Mouse (Mus musculus) hindbrain, postnatal 0 days (tissue): ENCODE data around the gene Tmem52b. TPM values are rescaled to one million over a fixed set of nuclear protein-coding genes. Genes with fewer than 3 reads are reported as not detected.

Experiments used
- ATAC-seq: fragments of 200-750 bp; cut with Nextera tagmentation; 2 replicates; pipeline ENCODE4 v1.8.0; 2017; ENCODE audit warnings: mild to moderate bottlenecking, moderate TSS enrichment, moderate library complexity
- DNase-seq: peaks from one replicate; pipeline ENCODE4 v3.0.0-alpha.2; 2015; ENCODE audit warnings: low spot score
- H3K27ac ChIP-seq: fragments of 300-500 bp; sonication (generic); 2 replicates; pipeline ENCODE4 v1.5.1; 2014; ENCODE audit warnings: mild to moderate bottlenecking
- H3K27me3 ChIP-seq: fragments of 300-500 bp; sonication (generic); 2 replicates; pipeline ENCODE4 v1.6.1; 2014; ENCODE audit warnings: low read length, mixed read lengths; ENCODE audit not compliant: insufficient read depth
- H3K36me3 ChIP-seq: fragments of 300-500 bp; sonication (generic); 2 replicates; pipeline ENCODE4 v1.6.1; 2014; ENCODE audit warnings: low read length, mixed read lengths; ENCODE audit not compliant: insufficient read depth
- H3K4me1 ChIP-seq: fragments of 300-500 bp; sonication (generic); 2 replicates; pipeline ENCODE4 v1.6.1; 2014; ENCODE audit warnings: antibody characterized with exemption, low read length, mixed read lengths; ENCODE audit not compliant: insufficient read depth
- H3K4me2 ChIP-seq: fragments of 300-500 bp; sonication (generic); 2 replicates; pipeline ENCODE4 v1.6.1; 2014; ENCODE audit warnings: low read depth, mild to moderate bottlenecking, low read length, moderate library complexity, mixed read lengths
- H3K4me3 ChIP-seq: fragments of 300-500 bp; sonication (generic); 2 replicates; pipeline ENCODE4 v1.5.1; 2014; ENCODE audit warnings: low read length
- H3K9ac ChIP-seq: fragments of 300-500 bp; sonication (generic); replicated peaks from 2 replicates; pipeline ENCODE4 v1.6.1; 2014; ENCODE audit warnings: mild to moderate bottlenecking, low read length, moderate library complexity, mixed read lengths
- H3K9me3 ChIP-seq: fragments of 300-500 bp; sonication (generic); 2 replicates; pipeline ENCODE4 v1.6.1; 2016; ENCODE audit warnings: low read length, mixed read lengths
- CTCF ChIP-seq: IDR thresholded peaks from 2 replicates; pipeline ENCODE4 v1.5.1; 2016; ENCODE audit warnings: antibody characterized with exemption, control low read depth, low read depth
- WGBS: fragments of 180-500 bp; shearing (Covaris S2); extraction: QIAGEN DNeasy Blood & Tissue Kit; methylation state at CpG from one replicate; pipeline ENCODE4 v1.1.7; 2014; 5-methylcytosine and 5-hydroxymethylcytosine counted together
- polyA plus RNA-seq: library from polyadenylated mRNA; unstranded; fragments of >200 nt; fragmentation: Nextera tagmentation; extraction: Ambion mirVana; gene quantifications from 2 replicates; pipeline ENCODE4 v1.2.1, GENCODE M21; 2015
- total RNA-seq: library from RNA; depleted of rRNA; stranded (reverse); fragments of >200 nt; gene quantifications from 2 replicates; pipeline ENCODE4 v1.2.3, GENCODE M21; 2014

The Tmem52b gene
- total and polyA plus RNA-seq, 2 experiments from 2014 or later: 0.05 TPM; not detected in 1

DNA sequence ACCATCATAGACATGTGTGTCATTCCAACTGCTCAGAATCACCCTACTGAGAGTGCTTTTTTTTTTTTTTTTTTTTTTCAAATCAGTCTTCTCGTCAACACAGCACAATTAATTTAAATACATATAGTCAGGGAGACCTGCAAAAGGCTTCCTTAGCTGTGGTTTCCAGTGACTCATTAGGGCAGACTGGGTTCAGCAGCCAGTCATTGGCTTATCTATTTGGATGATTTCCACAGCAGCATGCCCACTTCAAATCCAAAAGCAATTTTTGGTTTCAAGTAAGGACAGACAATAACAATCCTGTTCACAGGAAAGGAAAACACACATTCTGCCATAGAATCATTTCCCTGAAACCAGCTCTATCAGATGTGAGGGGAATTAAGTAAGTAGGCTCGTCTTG lies 2.0 kb downstream of the Tmem52b start:
- Histone ChIP-seq H3K9me3 (no peaks in the 10 kb centered on the region), H3K27ac (no peak overlapping the region), H3K4me3 (no peak overlapping the region), H3K4me1 (no peaks in the 10 kb centered on the region), H3K36me3 (no peaks in the 10 kb centered on the region), H3K27me3 (no peaks in the 10 kb centered on the region), H3K4me2 (no peak overlapping the region), H3K9ac (no peak overlapping the region)
- no peak for TF ChIP-seq CTCF
- ATAC-seq (no peak), DNase-seq (no peak)
- 71% methylated on average over 2 of the region's 2 CpGs for WGBS

DNA sequence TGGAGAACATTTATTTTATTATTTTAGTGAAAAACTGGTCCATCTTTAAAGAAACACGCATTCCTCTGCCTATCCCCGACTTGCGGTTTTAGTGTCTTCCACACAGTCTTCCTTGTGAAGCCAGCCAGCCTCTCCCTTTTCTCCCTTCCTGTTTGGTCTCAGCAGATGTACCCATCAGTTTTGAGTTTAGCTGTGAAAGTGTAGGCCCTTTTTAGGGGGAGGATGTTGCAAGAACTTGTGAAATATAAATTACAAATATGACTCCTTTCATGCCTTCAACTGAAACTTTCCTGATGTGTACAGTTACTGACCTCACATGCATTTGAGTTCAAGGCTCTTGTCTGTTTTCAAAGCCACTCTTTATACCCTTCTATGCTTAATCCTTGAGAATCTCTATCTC lies 2.7 kb downstream of the Tmem52b start:
- Histone ChIP-seq H3K9ac (no peak overlapping the region), H3K27ac (no peak overlapping the region), H3K9me3 (no peaks in the 10 kb centered on the region), H3K36me3 (no peaks in the 10 kb centered on the region), H3K27me3 (no peaks in the 10 kb centered on the region), H3K4me3 (no peak overlapping the region), H3K4me2 (no peak overlapping the region), H3K4me1 (no peaks in the 10 kb centered on the region)
- DNase-seq: no peak
- 92% methylated on average over 3 of the region's 3 CpGs for WGBS
- ATAC-seq: no peak
- TF ChIP-seq CTCF: no peak

DNA sequence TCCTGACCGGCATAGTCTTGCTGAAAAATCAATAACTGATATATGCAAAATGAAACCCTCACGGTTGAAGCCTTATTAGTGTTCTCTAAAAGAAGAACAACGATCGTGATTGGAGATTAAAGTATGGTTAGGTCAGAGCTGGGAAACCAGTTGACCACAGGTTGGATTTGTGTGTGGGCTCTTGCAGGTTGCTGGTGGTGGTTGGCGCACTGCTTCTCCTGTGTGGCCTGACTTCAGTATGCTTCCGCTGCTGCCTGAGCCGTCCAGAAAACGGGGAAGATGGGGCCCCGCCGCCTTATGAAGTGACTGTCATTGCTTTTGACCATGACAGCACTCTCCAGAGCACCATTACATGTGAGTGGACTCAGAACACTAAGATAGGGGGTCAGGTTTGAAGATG lies 4.0 kb downstream of the Tmem52b start:
- Histone ChIP-seq H3K4me3 (no peak overlapping the region), H3K9me3 (no peaks in the 10 kb centered on the region), H3K36me3 (no peaks in the 10 kb centered on the region), H3K27me3 (no peaks in the 10 kb centered on the region), H3K4me1 (no peaks in the 10 kb centered on the region), H3K4me2 (no peak overlapping the region), H3K9ac (no peak overlapping the region), H3K27ac (no peak overlapping the region)
- 96% methylated on average over 10 of the region's 10 CpGs for WGBS
- ATAC-seq (no peak), DNase-seq (no peak)
- TF ChIP-seq CTCF: no peak

DNA sequence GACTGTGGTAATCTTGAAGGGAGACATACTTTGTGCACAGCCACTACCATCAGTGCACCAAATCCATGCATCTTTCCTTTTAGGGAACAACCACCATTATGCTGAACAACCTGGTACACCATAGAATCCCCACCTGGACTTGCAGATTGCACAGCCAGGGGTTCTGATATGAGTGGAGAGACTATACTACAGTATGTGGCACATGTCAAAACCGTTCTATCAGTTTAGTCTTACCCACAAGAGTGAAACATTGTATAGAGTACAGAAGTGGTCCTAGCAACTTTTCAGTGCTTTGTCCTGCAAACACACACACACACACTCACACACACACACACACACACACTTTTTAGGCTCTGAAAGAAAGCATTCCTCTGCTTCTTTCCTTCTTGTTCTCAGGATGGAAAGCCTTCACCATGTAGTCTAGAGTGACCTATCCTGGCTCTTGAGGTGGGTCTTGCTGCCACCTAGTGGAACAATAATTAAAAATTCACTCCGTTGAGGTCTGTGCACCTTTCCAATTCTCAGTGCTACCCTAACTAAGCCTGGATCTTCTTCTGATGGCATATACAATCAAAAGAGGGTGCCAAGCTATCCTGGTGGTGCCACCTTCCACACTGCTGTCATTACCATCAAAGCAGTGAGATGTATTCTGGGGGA lies 5.5 kb downstream of the Tmem52b start:
- peak; percentile 80 for TF ChIP-seq CTCF
- H3K9ac ChIP-seq: no peak overlapping the region
- DNase-seq: peak; percentile 75
- no peak overlapping the region for H3K4me3 ChIP-seq
- H3K9me3 ChIP-seq: no peaks in the 10 kb centered on the region
- H3K36me3 ChIP-seq: no peaks in the 10 kb centered on the region
- peak; percentile 91 for ATAC-seq
- no peaks in the 10 kb centered on the region for H3K4me1 ChIP-seq
- H3K27ac ChIP-seq: no peak overlapping the region
- H3K27me3 ChIP-seq: no peaks in the 10 kb centered on the region
- WGBS: 50% methylated on average over 2 of the region's 2 CpGs
- H3K4me2 ChIP-seq: no peak overlapping the region

DNA sequence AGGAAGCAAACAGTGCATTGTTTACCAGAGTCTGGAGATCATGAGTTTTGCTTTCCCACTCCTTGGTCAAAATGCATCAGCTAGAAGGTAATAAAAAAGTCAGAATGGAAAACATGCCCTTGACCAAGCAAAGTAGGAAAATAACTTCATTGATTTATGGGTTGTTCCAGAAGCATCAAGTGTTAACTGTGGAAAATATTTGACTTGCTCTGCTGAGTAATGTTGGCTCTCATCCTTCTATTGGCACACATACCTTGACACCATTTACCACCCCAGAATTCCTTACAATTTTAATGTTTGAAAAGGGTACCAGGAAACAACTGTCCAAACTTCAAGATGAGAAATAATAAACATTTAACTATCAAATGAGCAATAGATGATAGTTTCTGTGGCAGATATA lies 13.7 kb downstream of the Tmem52b start:
- Histone ChIP-seq H3K27me3 (no peaks in the 10 kb centered on the region), H3K4me3 (no peak overlapping the region), H3K9ac (no peak overlapping the region), H3K9me3 (no peaks in the 10 kb centered on the region), H3K4me2 (no peak overlapping the region), H3K36me3 (no peaks in the 10 kb centered on the region), H3K27ac (no peak overlapping the region), H3K4me1 (no peaks in the 10 kb centered on the region)
- ATAC-seq (no peak), DNase-seq (no peak)
- TF ChIP-seq CTCF: no peak

DNA sequence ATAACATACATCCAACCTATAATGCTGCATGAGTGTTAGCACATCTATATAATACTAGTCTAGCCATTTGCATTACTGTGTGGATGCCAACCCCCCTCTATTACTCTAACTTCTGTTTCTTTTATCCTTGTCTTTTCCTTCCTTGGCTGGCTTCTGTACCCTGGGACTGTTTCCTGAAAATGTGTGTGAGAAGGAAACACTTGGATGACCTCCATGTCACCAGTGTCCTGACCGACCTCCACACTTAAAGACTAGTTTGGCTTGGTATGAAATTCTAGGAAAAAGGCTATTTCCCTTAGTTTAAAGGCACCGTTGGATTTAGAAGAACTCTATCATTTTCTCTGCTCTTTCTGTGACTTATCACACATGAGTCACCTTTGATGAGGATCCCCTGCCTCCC lies 15.1 kb downstream of the Tmem52b start:
- Histone ChIP-seq H3K9ac (no peak overlapping the region), H3K27me3 (no peaks in the 10 kb centered on the region), H3K4me3 (no peak overlapping the region), H3K27ac (no peak overlapping the region), H3K4me1 (no peaks in the 10 kb centered on the region), H3K9me3 (no peaks in the 10 kb centered on the region), H3K4me2 (no peak overlapping the region), H3K36me3 (no peaks in the 10 kb centered on the region)
- TF ChIP-seq CTCF: no peak
- no peak for ATAC-seq
- DNase-seq: no peak
- WGBS: 83% methylated on average over 2 of the region's 2 CpGs

DNA sequence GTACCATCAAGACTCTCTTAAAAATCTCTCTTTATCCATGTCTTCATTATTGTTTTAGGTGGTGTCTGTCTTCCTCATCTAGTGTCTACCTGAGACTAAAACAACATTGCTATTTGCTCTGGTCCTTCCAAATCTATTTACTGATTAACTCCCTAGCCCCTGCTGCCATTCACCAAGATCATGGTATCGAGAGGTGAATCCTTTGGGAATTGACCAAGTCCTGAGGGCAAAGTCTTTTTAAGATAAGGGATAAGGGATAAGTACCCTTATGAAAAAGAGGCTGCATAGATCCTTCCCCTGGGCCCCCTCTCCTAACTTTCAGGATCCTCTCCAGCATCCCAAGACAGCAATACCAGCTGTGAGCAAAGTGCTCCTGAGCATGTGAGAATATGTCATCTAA lies 17.2 kb downstream of the Tmem52b start:
- no peak for DNase-seq
- Histone ChIP-seq H3K27ac (no peak overlapping the region), H3K4me2 (no peak overlapping the region), H3K9ac (no peak overlapping the region), H3K4me3 (no peak overlapping the region), H3K36me3 (no peaks in the 10 kb centered on the region), H3K4me1 (no peaks in the 10 kb centered on the region), H3K27me3 (no peaks in the 10 kb centered on the region), H3K9me3 (no peaks in the 10 kb centered on the region)
- TF ChIP-seq CTCF: no peak
- 80% methylated on average over 1 of the region's 1 CpGs for WGBS
- no peak for ATAC-seq
